Mouse (Mus musculus): Measurements from ENCODE around the gene Trappc10. TPM values are rescaled to one million over a fixed set of nuclear protein-coding genes. Genes with fewer than 3 reads are reported as not detected.

Gene Trappc10
- total RNA-seq, 2 experiments from 2014 or later: 37.9 to 50.0 TPM

DNA sequence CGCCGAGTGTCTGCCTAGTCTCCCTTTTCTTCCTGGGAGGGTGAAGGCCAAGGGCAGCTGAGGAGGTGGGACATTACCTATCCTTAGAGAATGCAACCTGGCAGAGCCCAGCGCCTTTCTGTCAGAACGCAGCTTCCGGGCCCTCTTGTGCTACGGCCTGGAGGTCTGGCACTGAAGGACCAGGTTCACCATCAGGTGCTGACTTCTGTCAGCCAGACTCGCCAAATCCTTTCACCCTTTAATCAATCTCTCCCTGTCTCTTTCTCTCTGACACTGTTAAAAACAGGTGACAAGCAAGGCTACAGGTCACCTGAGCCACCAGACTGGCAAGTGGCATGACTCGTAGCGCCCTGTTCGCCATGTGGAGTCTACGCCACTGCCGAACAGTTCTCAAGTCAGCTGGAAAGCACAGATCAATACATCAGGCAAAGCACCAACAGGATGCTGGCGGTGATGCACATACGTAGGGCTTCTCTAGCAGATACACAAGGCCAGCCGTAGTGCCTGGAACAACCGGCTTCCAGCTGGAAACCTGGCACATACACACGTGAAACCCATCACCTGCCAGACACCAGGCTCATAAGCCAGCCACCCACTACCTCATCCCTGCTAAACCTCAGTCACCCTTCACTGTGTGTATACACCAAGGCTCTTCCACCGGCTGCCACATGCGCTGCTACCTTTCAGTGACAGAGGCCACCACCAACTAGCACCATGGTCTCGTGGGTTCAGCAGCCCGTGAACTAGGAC lies 79.0 kb downstream of the Trappc10 start:
- no peak for ATAC-seq (replicated peaks; ENCODE audit: low FRiP score, poor library complexity, severe bottlenecking)

DNA sequence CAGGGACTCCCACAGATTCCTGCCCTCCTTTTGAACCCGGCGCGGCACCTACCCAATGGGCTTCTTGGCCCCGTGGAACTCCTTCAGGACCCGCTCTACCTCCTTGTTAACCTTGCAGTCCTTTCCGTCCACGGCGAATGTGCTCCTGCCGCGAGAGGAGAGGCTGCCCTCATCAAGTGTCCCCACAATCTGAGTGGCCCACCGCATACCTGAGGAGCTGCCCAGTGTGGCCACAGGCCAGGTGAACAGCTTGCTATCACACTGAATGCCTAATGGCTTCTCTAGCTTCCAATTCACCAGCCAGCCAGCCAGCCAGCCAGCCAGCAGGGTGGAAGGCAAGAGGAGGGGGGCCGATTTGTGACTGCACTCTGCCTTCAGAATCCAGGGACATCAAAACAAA lies 79.7 kb downstream of the Trappc10 start:
- ATAC-seq (replicated peaks; ENCODE audit: low FRiP score, poor library complexity, severe bottlenecking): no peak

DNA sequence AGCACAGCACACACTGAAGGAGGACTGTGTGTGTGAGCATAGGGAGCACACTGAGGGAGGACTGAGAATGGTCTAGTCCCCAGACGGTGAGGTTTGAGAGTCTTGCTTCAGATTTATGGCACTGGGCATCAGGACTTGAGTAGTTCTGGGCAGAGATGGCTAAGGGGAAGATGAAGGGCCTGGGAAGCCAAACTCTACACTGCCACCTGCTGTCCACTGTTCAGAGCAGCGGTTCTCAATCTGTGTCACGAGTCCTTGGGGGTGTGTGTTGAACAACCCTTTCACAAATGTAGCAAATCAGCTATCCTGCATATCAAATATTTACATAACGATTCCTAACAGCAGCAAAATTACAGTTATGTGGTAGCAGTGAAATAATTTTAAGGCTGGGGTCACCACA lies 80.5 kb downstream of the Trappc10 start:
- ATAC-seq (replicated peaks; ENCODE audit: low FRiP score, poor library complexity, severe bottlenecking): peak; percentile 50

DNA sequence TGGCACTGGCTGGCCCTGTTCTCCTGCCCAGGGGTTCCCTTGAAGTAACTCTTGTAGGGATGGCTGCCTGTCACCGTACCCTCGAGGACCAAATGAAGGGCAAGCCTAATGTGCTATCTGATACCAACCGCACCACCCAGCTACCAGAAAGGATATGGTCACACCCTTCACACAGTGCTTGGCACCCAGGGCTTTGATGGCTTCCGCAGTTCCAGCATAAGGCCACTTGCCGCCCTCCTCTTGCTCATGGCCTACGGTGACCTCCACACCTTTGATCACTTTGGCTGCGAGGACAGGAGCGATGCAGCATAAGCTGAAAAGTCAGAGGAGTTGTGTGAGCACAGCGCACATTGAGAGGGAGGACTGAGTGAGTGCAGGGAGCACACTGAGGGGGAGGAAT lies 81.2 kb downstream of the Trappc10 start:
- ATAC-seq (replicated peaks; ENCODE audit: low FRiP score, poor library complexity, severe bottlenecking): no peak

DNA sequence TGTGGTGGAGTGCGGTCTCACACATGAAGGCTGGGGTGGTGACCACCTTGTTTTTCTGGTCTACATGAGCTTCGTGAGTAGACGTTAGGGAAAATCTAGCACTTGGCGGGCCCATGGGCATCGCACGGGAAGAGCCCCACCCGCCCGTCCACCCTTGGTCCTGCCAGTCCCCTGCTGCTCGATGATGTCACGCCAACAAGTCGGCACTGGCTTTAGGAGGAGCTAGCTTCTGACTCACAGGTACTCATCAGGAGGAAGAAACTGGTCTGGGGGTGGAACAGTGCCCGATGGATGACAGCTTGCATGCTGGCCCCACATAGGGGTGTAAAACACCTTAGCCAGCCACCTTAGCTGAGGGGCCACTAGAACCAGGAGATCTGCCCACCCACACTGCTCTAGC lies 81.8 kb downstream of the Trappc10 start:
- ATAC-seq (replicated peaks; ENCODE audit: low FRiP score, poor library complexity, severe bottlenecking): no peak

DNA sequence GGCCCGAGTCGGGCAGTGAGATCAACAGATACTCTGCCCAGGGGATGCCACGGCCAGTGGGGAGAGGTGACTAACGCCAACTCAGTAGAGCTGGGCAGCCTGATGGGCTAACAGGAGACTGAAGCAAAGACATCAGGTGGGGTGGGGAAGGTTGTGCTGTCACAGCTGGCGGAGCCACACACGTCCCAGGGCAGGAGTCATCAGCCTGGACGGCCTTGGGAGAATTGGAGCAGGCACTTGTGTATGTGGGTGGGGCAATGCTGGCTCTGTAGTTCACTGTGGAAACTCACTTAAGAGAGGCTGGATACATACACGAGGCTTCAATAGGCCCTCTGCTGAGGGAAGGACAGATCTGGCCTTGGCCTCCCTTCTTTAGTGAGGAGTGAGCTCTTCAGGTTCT lies 83.3 kb downstream of the Trappc10 start:
- no peak for ATAC-seq (replicated peaks; ENCODE audit: low FRiP score, poor library complexity, severe bottlenecking)

DNA sequence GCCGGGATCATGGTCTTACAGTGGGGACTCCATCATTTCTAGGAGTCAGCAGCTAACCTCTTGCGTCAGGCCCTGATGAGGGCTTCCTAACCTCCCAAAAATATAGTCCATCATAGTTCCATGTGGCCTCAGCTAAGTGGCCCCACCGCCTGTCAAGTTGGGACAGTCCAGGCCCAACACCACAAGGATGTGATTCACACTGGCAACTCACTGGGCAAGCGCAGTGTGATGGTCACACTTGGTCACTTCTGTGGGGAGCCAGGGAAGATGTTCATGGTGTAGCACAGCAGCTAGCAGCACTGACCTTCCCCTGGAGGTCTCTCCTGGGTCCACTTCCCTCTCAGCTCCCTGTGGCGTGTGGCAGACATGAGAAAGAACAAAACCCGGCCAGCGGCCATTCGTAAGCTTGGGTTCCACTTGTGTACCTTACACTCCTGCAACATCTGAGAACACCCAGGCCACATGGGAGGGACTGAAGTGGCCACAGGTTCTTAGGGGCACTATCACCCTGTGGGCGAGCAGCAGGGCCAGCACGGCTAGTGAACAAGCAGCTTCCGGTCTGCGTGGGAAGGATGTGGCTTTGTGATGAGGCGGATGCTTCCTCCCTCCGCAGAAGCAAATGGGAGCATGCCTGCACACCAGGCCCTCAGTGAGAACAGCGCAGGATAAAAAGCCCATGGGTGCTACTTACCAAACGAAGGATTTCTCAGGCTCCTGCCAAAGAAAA lies 83.9 kb downstream of the Trappc10 start:
- peak; percentile 12; the same call in 1 of the 2 replicates for ATAC-seq (replicated peaks; ENCODE audit: low FRiP score, poor library complexity, severe bottlenecking)

DNA sequence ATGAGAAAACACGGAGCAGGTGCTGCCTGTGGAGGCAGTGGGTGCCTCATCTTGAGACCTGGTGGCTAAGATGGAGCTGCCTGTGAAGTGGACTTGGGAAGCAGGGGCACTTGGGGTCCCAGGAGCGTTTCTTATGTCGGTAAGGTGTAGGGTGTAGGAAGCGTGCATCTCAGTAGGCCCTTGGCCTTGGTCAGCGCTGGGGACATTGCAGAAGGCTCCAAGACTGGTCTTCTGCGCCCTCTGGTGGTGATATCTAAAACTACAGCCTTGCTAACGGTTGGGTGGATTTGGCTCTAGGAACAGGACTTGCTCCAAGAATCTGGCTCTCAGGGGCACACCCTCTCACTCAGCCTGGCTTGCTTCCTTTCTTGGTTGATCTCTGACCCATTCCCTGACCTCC lies 84.5 kb downstream of the Trappc10 start:
- ATAC-seq (replicated peaks; ENCODE audit: low FRiP score, poor library complexity, severe bottlenecking): peak; percentile 77

DNA sequence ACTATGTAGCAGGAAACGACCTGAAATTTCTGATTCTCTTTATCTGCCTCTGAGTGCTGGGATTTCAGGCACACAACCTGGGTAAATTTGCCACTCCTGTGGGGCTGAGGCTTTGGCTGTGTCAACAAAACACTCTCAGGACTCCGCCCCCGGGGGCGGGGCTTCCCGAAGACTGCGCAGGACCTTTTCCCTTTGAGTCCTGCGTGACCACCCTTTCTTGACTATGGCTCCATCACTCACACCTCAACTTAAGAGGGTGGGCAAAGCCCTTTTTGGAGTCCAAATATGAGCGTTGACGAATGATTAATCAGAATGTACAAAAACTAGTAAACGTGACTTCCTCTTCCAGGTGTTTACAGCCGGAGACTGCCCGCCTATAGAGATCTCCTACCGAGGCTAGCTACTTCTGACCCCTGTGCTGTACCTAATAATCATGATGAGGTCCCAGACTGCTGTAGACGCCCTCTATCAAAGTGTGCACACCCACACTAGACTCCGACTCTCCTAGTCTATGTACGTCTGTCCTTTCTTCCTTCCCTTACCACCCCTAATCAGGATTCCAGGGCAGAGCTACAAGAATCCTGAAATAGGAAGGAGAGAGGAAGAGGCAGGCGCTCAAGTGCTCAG lies 85.1 kb downstream of the Trappc10 start:
- ATAC-seq (replicated peaks; ENCODE audit: low FRiP score, poor library complexity, severe bottlenecking): peak; percentile 69

DNA sequence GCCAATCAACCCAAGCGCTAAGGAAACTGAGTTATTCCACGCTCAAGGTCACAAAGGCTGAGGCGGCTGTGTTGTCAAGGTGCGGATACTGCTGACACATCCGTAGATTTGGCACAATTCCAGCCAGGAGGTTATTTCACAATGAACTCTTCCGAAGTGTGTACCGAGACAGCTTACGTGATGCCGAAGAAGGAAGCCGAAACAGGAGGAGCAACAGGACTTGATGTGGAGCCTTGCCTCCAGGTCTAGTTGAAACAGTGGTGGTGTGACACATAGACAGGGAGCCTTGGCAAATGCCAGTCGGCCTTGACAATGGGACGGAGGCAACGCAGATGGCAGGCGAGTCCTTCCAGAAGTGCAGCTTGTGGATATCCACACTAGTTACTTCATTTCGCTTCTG lies 86.4 kb downstream of the Trappc10 start:
- ATAC-seq (replicated peaks; ENCODE audit: low FRiP score, poor library complexity, severe bottlenecking): no peak

DNA sequence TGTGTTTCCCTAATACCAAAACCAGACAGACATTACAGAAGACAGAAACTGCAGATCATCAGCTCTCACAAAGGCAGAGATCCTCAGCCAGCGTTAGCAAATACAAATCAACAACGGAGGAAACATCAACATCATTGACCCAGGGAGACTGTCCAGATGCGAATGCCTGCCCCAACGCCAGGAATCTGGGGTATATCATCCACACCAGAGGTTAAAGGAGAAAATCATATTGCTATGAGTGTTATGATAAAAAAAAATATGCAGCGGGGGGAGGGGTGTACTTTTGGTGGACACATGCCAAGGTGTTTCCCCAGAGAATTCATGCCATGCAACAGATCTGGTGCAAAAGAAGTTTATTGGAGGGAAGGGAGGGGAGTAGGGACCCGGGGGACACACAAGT lies 87.5 kb downstream of the Trappc10 start:
- ATAC-seq (replicated peaks; ENCODE audit: low FRiP score, poor library complexity, severe bottlenecking): no peak

DNA sequence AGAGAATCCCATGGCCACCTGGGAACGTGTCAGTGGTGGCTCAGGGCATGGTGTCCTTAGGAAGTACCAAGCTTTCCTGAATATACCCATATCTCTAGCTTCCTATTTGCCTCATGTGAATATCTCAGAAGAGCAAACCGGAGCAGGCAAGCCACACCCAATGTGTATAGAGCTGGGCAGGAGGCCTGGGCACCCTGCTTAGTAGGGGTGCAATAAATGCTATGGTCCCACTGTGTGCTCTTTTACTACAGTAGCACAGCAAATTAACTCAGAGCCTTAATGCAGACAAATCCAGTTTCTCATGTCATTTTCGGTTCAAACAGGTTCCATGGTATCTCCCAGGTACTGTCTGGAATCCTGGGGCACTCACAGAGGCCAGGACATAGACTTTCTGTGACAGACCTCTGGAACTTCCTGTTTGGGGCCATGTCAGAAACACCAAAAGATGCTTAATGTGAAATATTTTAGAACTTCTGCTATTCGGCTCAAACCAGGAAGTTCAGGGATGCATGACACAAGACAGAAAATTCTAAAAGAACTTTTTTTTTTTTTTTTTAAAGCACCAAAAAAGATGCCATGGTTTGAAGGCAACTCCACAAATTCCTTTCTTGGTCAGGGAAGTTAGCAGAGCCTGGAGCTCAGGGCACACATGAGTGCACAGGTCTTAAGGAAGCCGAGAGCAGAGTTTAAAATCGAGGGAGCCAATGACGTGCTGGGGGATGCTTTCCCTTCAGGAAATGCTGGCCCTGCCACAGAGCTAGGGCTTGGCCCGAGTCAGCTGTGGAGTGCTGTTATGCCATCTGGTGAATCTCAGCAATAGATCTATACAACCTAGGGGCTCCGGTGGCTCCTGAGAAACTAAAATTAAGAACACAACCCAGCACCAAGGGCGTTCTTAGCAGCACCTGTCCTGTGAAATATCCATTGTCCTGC lies 95.3 kb downstream of the Trappc10 start:
- ATAC-seq (replicated peaks; ENCODE audit: low FRiP score, poor library complexity, severe bottlenecking): no peak

DNA sequence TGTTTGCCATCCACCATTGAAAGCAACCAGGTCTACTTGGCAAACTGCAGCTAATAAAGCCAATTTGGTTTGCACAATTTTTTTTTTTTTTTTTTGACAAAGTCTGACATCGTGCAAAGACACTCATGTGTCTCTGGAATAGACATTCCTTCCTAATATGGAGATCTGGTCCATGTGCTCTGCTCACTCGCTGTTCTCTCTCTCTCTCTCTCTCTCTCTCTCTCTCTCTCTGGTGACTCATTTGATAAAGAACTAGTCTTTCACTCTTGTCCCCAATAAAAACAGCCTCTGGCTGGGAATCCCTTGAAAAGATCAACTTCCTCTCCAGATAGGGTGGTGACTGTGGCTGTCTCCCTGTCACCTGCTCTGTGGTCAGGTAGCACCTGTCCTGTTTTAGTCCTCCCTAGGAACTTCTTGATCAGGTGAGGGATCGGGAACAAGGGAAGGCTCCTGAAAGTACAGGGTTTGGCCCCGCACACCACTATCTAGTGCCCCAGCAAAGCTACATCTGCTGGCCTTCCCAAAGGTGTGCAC lies 96.5 kb downstream of the Trappc10 start:
- no peak for ATAC-seq (replicated peaks; ENCODE audit: low FRiP score, poor library complexity, severe bottlenecking)

DNA sequence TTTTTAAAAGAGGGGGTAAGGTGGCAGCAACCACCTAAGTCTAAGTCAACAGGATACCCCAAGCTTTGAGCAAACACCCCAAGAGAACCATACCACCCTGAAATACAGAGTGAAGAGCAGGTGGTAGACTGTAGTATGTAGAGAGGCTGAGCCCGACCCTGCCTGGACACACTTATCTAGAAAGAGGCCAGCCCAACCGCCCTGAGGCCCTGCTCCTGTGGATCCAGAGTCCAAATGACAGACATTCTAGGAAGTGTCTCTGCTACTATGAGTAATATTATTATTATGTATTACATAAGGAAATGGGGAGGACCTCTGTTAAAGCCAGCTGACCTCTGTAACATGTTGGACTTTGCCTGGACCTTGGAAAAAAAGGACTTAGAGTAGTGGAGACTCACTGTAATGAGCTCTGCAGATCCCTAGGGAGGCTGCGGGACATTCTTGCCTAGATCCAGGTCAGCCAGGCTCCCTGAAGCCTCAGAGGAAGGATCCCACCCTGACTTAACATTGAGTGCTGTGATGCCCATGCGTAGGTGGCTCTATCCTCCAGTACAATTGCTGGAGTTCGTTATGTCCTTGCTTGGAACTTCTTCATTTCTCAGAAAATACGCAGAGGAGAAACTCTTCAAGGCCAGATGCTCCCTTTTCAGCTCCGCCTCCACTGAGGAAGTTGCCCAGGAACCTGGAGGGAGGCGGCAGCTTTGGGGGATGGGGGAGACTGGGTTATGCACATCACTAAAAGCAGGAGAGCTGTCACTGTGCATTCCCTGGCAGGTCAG lies 100.5 kb downstream of the Trappc10 start:
- no peak for ATAC-seq (replicated peaks; ENCODE audit: low FRiP score, poor library complexity, severe bottlenecking)

DNA sequence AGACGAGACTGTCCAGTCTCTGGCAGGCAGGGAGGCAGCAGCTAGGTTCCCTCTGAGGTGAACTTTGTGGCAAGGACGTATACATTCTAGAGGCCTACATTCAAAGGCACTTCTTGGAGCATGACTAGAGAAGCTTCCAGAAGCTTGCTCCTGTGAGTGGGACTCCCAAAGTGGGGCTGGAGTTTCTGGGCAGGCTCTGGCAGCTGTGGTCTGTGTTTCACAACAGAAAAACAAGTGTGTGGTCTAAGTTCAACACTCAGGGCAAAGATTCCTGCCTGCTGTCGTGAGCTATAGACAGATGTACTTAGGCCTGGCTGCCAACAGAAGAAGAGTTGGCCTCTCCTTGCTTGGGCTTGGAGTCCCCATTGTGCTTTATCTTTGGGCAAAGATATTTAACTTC lies 103.6 kb downstream of the Trappc10 start:
- ATAC-seq (replicated peaks; ENCODE audit: low FRiP score, poor library complexity, severe bottlenecking): no peak

DNA sequence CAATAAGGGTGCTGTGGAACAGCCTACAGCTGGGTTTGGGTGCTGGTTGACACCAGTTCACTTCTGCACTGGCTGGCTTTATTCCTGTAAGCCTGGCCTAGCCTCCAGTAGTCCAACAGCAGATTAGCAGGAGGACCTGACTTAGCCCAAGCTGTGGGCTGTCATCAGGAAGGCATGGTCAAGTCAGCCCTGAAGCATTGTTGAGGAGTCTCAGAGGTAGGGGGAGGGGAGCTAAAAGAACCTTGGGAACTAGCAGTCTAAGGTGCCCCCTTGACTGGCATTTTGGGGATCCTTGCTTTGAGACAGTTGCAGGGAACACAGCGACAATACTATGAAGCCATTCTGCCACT lies 104.2 kb downstream of the Trappc10 start:
- no peak for ATAC-seq (replicated peaks; ENCODE audit: low FRiP score, poor library complexity, severe bottlenecking)

DNA sequence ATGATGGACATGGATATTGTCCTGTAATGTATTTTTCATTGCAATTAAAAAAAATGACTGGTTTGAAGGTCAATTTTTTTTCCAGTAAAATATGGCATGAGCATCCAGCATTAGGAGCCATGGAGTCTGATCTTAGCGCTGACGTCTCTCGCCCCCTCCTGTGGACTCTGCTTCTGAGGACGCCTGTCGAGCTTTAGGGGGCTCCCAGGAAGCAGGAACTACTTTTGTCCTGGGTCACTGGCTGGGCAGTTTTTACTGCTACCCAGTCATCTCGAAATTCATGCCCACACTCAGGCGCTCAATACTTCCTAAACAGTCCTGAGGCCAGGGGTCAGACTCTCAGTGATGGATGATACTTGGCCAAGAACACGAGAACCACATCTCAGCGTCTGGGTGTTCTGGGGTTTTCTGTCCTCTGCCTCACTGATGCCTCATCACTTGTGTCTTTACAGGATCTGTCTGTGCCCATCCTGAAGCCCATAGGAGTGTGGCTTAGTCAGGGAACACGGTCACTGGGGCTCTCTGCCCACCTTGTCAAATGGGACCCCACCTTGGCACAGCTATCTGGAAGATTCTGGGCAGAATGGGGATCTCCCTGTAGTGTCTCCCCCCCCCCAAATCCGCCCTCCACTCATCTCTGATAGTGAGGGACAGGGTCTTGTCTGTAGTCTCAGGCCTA lies 104.7 kb downstream of the Trappc10 start:
- no peak for ATAC-seq (replicated peaks; ENCODE audit: low FRiP score, poor library complexity, severe bottlenecking)

DNA sequence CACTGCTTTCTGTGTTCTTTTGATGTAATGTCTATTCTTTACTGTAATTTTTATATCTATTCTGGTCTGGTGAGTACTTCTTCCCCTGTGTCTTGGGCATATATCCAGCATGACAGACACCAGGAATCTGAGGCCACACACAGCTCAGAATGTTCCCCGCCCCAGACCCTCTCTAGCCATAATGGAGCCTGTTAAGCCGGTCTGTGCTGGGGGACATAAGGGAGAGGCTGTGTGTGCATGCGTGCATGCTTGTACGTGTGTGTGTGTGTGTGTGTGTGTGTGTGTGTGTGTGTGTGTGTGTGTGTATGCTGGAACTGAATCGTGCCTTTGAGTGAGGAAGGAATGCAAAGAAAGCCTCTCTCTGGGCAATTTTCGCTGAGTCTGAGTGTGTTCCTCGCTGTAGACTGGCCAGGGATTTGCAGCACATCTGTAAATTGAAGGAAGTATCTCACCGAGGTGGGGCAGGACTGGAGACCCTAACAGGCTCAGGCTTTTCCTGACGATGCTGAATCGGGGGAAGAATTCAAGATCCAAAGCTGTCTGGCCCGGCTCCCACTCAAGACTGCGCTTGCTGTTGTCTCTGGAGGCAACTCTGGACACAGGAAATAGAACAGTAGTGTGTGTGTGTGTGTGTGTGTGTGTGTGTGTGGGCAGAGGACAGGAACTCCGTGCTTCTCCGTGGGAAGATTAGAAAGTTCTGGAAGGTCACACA lies 105.5 kb downstream of the Trappc10 start:
- no peak for ATAC-seq (replicated peaks; ENCODE audit: low FRiP score, poor library complexity, severe bottlenecking)

Data from erythroblast, adult 5-6 weeks (primary cell).